Mouse (Mus musculus) embryonic facial prominence, embryonic 11.5 days (tissue): ENCODE data around the gene Sept5. TPM values are rescaled to one million over a fixed set of nuclear protein-coding genes. Genes with fewer than 3 reads are reported as not detected.

Source experiments
- ATAC-seq: fragments of 200-750 bp; cut with Nextera tagmentation; replicated peaks from 2 replicates; pipeline ENCODE4 v1.8.0; 2017; ENCODE audit warnings: low read depth; ENCODE audit not compliant: insufficient number of reproducible peaks, low FRiP score, low TSS enrichment
- DNase-seq: peaks from one replicate; pipeline ENCODE4 v3.0.0-alpha.2; 2015; ENCODE audit warnings: low spot score
- H3K27ac ChIP-seq: fragments of 300-500 bp; sonication (generic); replicated peaks from 2 replicates; pipeline ENCODE4 v1.5.1; 2014; ENCODE audit warnings: mild to moderate bottlenecking, low read depth, low read length, control low read depth
- H3K27me3 ChIP-seq: fragments of 300-500 bp; sonication (generic); 2 replicates; pipeline ENCODE4 v1.6.1; 2014; ENCODE audit warnings: mild to moderate bottlenecking, low read length, moderate library complexity, mixed read lengths; ENCODE audit not compliant: control insufficient read depth, insufficient read depth
- H3K36me3 ChIP-seq: fragments of 300-500 bp; sonication (generic); replicated peaks from 2 replicates; pipeline ENCODE4 v1.6.1; 2014; ENCODE audit warnings: low read depth, mild to moderate bottlenecking, low read length, moderate library complexity, mixed read lengths; ENCODE audit not compliant: control insufficient read depth, insufficient read depth
- H3K4me1 ChIP-seq: fragments of 300-500 bp; sonication (generic); 2 replicates; pipeline ENCODE4 v1.6.1; 2014; ENCODE audit warnings: low read length, mixed read lengths; ENCODE audit not compliant: control insufficient read depth, insufficient read depth
- H3K4me2 ChIP-seq: fragments of 300-500 bp; sonication (generic); 2 replicates; pipeline ENCODE4 v1.6.1; 2014; ENCODE audit warnings: low read depth, mild to moderate bottlenecking, control low read depth, low read length, moderate library complexity
- H3K4me3 ChIP-seq: fragments of 300-500 bp; sonication (generic); 2 replicates; pipeline ENCODE4 v1.5.1; 2014; ENCODE audit warnings: low read depth, low read length, control low read depth
- H3K9ac ChIP-seq: fragments of 300-500 bp; sonication (generic); replicated peaks from 2 replicates; pipeline ENCODE4 v1.6.1; 2014; ENCODE audit warnings: mild to moderate bottlenecking, control low read depth, low read length
- H3K9me3 ChIP-seq: fragments of 300-500 bp; sonication (generic); replicated peaks from 2 replicates; pipeline ENCODE4 v1.6.1; 2016; ENCODE audit warnings: mild to moderate bottlenecking, low read length, inconsistent platforms, mixed read lengths; ENCODE audit not compliant: control insufficient read depth
- whole genome bisulfite sequencing: fragments of 180-500 bp; shearing (Covaris S2); extraction: QIAGEN DNeasy Blood & Tissue Kit; methylation state at CpG from one replicate; pipeline ENCODE4 v1.1.7; 2014; 5-methylcytosine and 5-hydroxymethylcytosine counted together
- polyA plus RNA-seq: library from polyadenylated mRNA; unstranded; fragments of >200 nt; fragmentation: Nextera tagmentation; extraction: Ambion mirVana; gene quantifications from 2 replicates; pipeline ENCODE4 v1.2.1, GENCODE M21; 2014

The Sept5 gene
- polyA plus RNA-seq, 1 experiment from 2014 or later = 33.7 TPM

DNA sequence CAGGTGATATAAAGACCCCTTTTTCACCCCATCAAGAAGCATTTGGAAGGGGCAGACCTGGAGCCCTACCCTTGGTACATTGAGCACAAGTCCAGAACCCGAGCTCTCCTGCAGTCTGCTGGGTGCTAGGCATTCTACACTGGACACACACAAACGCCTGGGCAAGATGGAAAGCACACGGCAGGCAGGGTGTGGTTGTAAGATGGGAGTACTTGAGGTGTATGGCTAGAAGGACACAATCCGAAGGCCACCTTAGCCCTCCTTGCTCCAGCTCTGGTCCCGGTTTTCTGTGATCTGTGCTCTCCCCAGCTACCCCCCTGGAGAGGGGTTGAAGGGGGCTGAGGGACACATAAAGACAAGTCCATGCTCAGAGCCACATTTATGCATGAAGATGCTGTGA is 537 bp upstream of the Sept5 start:
- no peak for ATAC-seq
- H3K27ac ChIP-seq = 0 out of 2 replicates have a peak overlapping the region, but pooled peaks have one; percentile 28
- H3K4me3 ChIP-seq = peak overlapping the region; percentile 72
- H3K36me3 ChIP-seq = no peaks in the 10 kb centered on the region
- H3K4me1 ChIP-seq = peaks cover 7% of the 10 kb centered on the region
- H3K4me2 ChIP-seq = peak overlapping the region; percentile 90
- peaks cover 10% of the 10 kb centered on the region for H3K27me3 ChIP-seq
- H3K9me3 ChIP-seq = no peaks in the 10 kb centered on the region
- peak overlapping the region; percentile 90 for H3K9ac ChIP-seq
- WGBS = 57% methylated on average over 5 of the region's 5 CpGs
- no peak for DNase-seq

DNA sequence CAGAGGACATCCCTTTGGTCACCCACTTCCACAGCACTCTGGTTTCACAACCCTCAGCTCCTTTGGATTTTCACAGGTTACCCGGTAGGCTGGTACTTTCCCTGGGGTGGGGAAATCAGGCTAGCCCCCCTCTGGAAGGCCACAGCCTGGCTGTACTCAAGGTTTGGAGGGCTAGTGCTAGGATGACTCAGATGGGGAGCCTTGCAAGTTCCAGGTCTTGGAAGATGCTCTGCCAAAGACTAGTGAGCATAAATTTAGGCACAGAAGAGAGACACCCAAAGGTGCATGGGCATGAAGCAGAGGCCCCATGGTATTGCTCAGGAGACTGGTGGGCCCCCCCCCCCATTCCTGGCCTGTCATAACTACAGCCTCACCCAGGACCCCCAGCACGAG is 810 bp downstream of the Sept5 start:
- H3K27ac ChIP-seq = no peak overlapping the region
- peak overlapping the region; percentile 90 for H3K9ac ChIP-seq
- H3K4me2 ChIP-seq = peak overlapping the region; percentile 90

DNA sequence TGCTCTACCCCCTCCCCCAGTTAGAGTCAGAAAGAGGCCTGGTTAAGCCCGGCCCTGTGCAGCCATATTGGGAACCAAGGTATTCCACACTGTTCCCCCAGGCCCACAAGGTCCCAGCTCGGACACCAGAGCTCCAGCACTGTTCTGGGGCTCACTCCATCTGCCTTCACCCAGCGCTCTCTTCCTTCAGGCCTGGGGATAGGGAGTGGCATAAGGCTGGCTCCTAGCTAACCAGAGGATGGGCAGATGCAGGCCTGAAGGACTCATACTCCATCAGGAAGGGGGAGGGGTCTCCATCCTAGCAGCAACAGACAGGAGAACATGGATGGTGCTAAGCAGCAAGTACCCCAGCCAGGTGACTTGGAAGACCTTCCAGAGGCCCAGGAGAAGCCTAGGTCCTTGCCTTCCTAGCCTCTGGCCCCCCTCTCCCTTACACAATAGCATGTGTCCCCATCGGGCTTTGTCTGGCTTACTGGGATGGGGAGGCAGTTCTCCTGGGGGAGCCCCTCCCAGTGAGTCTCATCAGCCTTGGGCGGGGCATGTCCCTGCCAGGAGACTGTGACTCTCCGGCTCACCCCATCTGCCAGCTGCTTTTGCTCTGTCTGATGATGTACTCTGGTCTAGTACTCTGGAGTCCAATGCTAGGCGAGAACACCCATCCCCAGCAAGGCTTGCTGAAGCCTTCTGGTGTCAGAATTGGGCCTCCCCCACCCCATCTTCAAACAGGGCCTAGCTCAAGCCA is 1.4 kb downstream of the Sept5 start:
- WGBS = 65% methylated on average over 7 of the region's 7 CpGs
- peak overlapping the region; percentile 72 for H3K4me3 ChIP-seq
- no peak for ATAC-seq
- H3K4me1 ChIP-seq = peaks cover 7% of the 10 kb centered on the region
- peak overlapping the region; percentile 90 for H3K4me2 ChIP-seq
- peak overlapping the region; percentile 90 for H3K9ac ChIP-seq
- no peak for DNase-seq
- H3K27me3 ChIP-seq = peaks cover 29% of the 10 kb centered on the region
- no peaks in the 10 kb centered on the region for H3K36me3 ChIP-seq
- H3K27ac ChIP-seq = no peak overlapping the region
- H3K9me3 ChIP-seq = no peaks in the 10 kb centered on the region

More for the DNA sequence above, 810 bp downstream of the Sept5 start:
- no peaks in the 10 kb centered on the region for H3K9me3 ChIP-seq
- no peaks in the 10 kb centered on the region for H3K36me3 ChIP-seq
- 38% methylated on average over 2 of the region's 2 CpGs for WGBS
- ATAC-seq = no peak
- peak overlapping the region; percentile 72 for H3K4me3 ChIP-seq
- peaks cover 23% of the 10 kb centered on the region for H3K27me3 ChIP-seq
- DNase-seq = no peak
- H3K4me1 ChIP-seq = peaks cover 7% of the 10 kb centered on the region

DNA sequence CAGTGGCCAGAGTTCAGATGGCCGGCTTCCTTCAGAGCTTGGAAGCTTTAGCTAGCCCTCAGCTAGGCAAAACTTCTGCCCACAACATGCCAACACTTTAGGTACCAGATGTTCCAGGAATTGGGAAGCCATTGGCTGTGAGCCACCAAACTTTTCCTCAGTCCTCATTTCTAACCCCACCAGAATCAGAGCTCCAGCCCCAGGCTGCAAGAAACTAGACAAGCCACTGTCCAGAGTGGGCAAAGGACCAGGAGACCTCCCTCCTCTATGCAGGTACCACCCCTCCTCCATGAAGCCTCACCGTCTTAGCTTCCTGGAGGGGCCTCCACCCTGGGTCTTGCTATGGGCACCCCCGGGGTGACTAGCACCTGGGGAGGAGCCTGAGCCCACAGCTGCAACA is 2.6 kb downstream of the Sept5 start:
- DNase-seq (no peak), ATAC-seq (no peak)
- WGBS = 44% methylated on average over 3 of the region's 3 CpGs
- Histone ChIP-seq H3K36me3 (peaks cover 4% of the 10 kb centered on the region), H3K9me3 (no peaks in the 10 kb centered on the region), H3K27me3 (peaks cover 41% of the 10 kb centered on the region), H3K4me2 (no peak overlapping the region), H3K4me1 (peaks cover 7% of the 10 kb centered on the region), H3K9ac (no peak overlapping the region), H3K27ac (no peak overlapping the region), H3K4me3 (no peak overlapping the region)

DNA sequence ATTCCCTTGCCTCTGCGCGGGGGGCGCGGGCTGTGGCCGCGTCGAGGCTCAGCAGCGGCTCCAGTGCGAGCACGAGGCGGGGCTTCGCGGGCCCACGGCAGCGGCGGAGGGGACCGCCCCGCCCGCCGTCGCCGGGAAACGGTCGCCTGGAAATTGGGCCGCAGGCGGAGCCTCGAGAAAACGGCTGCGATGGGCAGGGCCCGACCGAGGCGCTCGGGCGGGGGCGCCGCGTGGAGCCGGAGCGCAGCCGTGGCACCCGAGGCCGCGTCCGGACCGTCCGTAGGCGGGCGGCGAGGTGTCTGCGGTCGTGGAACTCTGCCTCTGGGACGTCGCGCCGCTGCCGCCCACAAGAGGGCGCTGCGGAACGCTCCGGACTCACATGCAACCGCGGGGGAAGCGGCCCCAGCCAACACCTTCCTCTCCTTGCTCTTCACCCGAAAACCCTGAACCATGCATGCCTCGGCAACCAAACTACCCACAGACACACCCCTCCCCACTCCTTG is 3.3 kb downstream of the Sept5 start, which contains the start of gene Gm49601:
Gene Gm49601, minus strand, starts transcription at position 52 of the 503 bp plus-strand sequence.
- Histone ChIP-seq H3K36me3 (peaks cover 4% of the 10 kb centered on the region), H3K27me3 (peaks cover 49% of the 10 kb centered on the region), H3K4me1 (peaks cover 10% of the 10 kb centered on the region), H3K9ac (peak within 1 kb of the TSS; percentile 54), H3K4me2 (peak within 1 kb of the TSS; percentile 89), H3K27ac (no peak within 1 kb of the TSS), H3K4me3 (peak within 1 kb of the TSS; percentile 47), H3K9me3 (no peaks in the 10 kb centered on the region)
- WGBS = under 1% methylated on average over 49 of the region's 65 CpGs
- DNase-seq = peak; percentile 85
- ATAC-seq = 0 out of 2 replicates have a peak, but pooled peaks have one; percentile 15

DNA sequence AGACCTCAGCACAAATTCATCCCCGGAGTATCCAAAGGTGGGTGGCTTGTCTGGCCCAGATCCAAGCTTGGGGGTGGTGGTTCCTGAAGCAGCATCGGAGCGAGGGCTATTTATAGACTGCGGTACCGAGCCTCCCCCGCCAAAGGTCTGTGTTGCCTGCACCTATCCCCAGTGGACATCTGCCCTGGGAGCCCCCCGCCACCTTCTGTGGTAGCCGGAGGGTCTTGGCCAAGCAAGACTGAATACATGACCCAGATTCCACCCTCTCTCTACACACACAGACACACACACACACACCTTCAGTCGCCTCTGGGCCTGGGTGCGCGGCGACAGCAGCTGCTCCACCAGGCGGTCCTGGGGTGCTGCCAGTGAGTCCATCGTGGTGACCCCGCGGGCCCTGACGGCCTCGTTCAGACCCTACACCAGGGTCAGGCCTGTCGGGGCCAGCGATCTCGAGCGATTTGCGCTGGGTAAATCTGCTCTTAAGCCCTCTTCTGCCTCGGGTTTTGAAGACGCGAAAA is 3.9 kb downstream of the Sept5 start:
- no peaks in the 10 kb centered on the region for H3K9me3 ChIP-seq
- peaks cover 54% of the 10 kb centered on the region for H3K27me3 ChIP-seq
- H3K9ac ChIP-seq = peak overlapping the region; percentile 54
- no peak for DNase-seq
- WGBS = 8% methylated on average over 26 of the region's 26 CpGs
- H3K4me1 ChIP-seq = peaks cover 12% of the 10 kb centered on the region
- ATAC-seq = no peak
- H3K36me3 ChIP-seq = peaks cover 4% of the 10 kb centered on the region
- H3K4me3 ChIP-seq = peak overlapping the region; percentile 47
- H3K27ac ChIP-seq = no peak overlapping the region
- H3K4me2 ChIP-seq = peak overlapping the region; percentile 89

DNA sequence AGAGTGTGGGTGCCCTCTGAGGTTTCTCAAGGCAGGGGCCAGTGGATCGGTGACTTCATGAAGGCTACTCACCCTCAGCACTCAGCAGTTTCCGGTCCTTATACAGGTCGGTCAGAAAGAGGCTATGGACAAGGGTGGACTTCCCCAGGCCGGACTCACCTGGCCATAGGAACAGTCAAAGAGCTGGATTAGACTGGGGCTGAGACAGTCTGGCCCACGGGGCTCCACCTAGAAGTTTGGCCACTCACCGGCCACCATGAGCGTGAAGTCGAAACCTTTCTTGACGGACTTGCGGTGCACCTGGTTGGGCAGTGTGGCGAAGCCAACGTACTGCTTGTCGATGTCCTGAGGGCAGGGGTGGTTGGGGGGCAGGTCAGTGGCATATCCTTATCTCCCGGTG is 4.7 kb downstream of the Sept5 start:
- ATAC-seq (no peak), DNase-seq (no peak)
- Histone ChIP-seq H3K27ac (no peak overlapping the region), H3K9ac (no peak overlapping the region), H3K9me3 (no peaks in the 10 kb centered on the region), H3K27me3 (peaks cover 62% of the 10 kb centered on the region), H3K36me3 (peaks cover 4% of the 10 kb centered on the region), H3K4me3 (no peak overlapping the region), H3K4me2 (no peak overlapping the region), H3K4me1 (peaks cover 15% of the 10 kb centered on the region)
- WGBS = 36% methylated on average over 14 of the region's 14 CpGs

DNA sequence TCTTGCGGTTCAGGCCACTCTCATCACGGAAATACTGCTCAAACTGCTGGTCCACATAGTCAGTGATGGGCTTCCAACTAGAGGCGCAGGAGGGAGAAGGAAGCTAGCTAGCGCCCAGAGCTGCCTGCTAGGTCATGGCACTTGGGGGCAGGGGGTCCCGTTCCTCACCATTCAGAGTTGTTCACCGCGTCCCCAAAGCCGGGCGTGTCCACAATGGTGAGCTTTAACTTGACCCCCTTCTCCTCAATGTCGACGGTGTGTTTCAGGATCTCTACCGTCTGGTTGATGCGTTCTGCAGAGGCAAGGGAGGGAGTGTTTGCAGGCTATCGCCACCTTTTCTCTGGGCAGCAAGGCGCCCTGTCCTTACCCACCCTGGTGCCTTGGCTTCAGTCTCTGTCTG is 5.1 kb downstream of the Sept5 start:
- no peak overlapping the region for H3K4me3 ChIP-seq
- H3K9ac ChIP-seq = no peak overlapping the region
- H3K9me3 ChIP-seq = no peaks in the 10 kb centered on the region
- DNase-seq (no peak), ATAC-seq (no peak)
- peaks cover 15% of the 10 kb centered on the region for H3K4me1 ChIP-seq
- no peak overlapping the region for H3K27ac ChIP-seq
- H3K27me3 ChIP-seq = peaks cover 66% of the 10 kb centered on the region
- no peak overlapping the region for H3K4me2 ChIP-seq
- WGBS = 27% methylated on average over 15 of the region's 15 CpGs
- peaks cover 4% of the 10 kb centered on the region for H3K36me3 ChIP-seq
